Mouse (Mus musculus): ENCODE measurements at regions not wholly inside any gene's neighbourhood (a gene's known extent, or its start where the extent isn't known, plus 50 kb on each side); places are given as distances from the start of the nearest gene placed in this dataset.

GRCm38 (mm10) chr11:31814616-31815015 lies 57.4 kb upstream of the Cpeb4 start:
- Histone ChIP-seq H3ac (ENCODE audit: control insufficient read depth, insufficient read length) (no peak overlapping the region), H3K27me3 (ENCODE audit: control insufficient read depth, insufficient read depth, insufficient read length) (no peaks in the 10 kb centered on the region), H3K4me2 (ENCODE audit: low read depth) (no peak overlapping the region), H3K36me3 (ENCODE audit: control insufficient read depth, insufficient read depth) (no peaks in the 10 kb centered on the region), H3K79me2 (ENCODE audit: control insufficient read depth, insufficient read depth) (no peaks in the 10 kb centered on the region), H3K4me3 (no peak overlapping the region)
- TF ChIP-seq E2F4 (IDR thresholded peaks at IDR 0.05; ENCODE audit: insufficient read depth) (no peak), SRF (IDR thresholded peaks at IDR 0.05; ENCODE audit: control insufficient read depth, insufficient read length, low read depth) (no peak), CEBPB (IDR thresholded peaks at IDR 0.05; ENCODE audit: insufficient read depth, poor library complexity, severe bottlenecking) (no peak), REST (IDR thresholded peaks at IDR 0.05; ENCODE audit: insufficient read depth, insufficient read length) (no peak), MAX (IDR thresholded peaks at IDR 0.05; ENCODE audit: low read depth) (no peak), POLR2A (IDR thresholded peaks at IDR 0.05; ENCODE audit: insufficient read length, low read depth) (no peak), POLR2AphosphoS2 (IDR thresholded peaks at IDR 0.05; ENCODE audit: insufficient read length, low read depth) (no peak), TCF12 (IDR thresholded peaks at IDR 0.05; ENCODE audit: insufficient read depth, poor library complexity, severe bottlenecking) (no peak), TCF3 (IDR thresholded peaks at IDR 0.05; ENCODE audit: insufficient read length, low read depth) (no peak), USF1 (IDR thresholded peaks at IDR 0.05; ENCODE audit: low read depth) (no peak), MYOD1 (IDR thresholded peaks at IDR 0.05; ENCODE audit: control insufficient read depth in 1 of 3, insufficient read length in 2 of 3, low read depth in 2 of 3) (no peak), MYOG (IDR thresholded peaks at IDR 0.05; ENCODE audit: control insufficient read depth in 1 of 3, insufficient read depth in 1 of 3, insufficient read length in 2 of 3, low read depth in 2 of 3) (no peak)

- H3K27me3 ChIP-seq (ENCODE audit: control insufficient read depth, insufficient read depth, insufficient read length) = no peaks in the 10 kb centered on the region
- H3K79me2 ChIP-seq (ENCODE audit: control insufficient read depth, insufficient read depth) = no peaks in the 10 kb centered on the region
- H3ac ChIP-seq (ENCODE audit: control insufficient read depth, insufficient read length) = no peak overlapping the region
- no peaks in the 10 kb centered on the region for H3K36me3 ChIP-seq (ENCODE audit: control insufficient read depth, insufficient read depth)
- no peak overlapping the region for H3K4me2 ChIP-seq (ENCODE audit: low read depth)
- TF ChIP-seq SRF (IDR thresholded peaks at IDR 0.05; ENCODE audit: control insufficient read depth, insufficient read length, low read depth) (no peak), MYOG (IDR thresholded peaks at IDR 0.05; ENCODE audit: control insufficient read depth in 1 of 3, insufficient read depth in 1 of 3, insufficient read length in 2 of 3, low read depth in 2 of 3) (no peak), MYOD1 (IDR thresholded peaks at IDR 0.05; ENCODE audit: control insufficient read depth in 1 of 3, insufficient read length in 2 of 3, low read depth in 2 of 3) (no peak), E2F4 (IDR thresholded peaks at IDR 0.05; ENCODE audit: insufficient read depth) (no peak), USF1 (IDR thresholded peaks at IDR 0.05; ENCODE audit: low read depth) (no peak), POLR2AphosphoS2 (IDR thresholded peaks at IDR 0.05; ENCODE audit: insufficient read length, low read depth) (no peak), TCF3 (IDR thresholded peaks at IDR 0.05; ENCODE audit: insufficient read length, low read depth) (no peak), REST (IDR thresholded peaks at IDR 0.05; ENCODE audit: insufficient read depth, insufficient read length) (no peak), CEBPB (IDR thresholded peaks at IDR 0.05; ENCODE audit: insufficient read depth, poor library complexity, severe bottlenecking) (no peak), POLR2A (IDR thresholded peaks at IDR 0.05; ENCODE audit: insufficient read length, low read depth) (no peak), MAX (IDR thresholded peaks at IDR 0.05; ENCODE audit: low read depth) (no peak), TCF12 (IDR thresholded peaks at IDR 0.05; ENCODE audit: insufficient read depth, poor library complexity, severe bottlenecking) (no peak)
- no peak overlapping the region for H3K4me3 ChIP-seq
These were observed 56.0 kb upstream of the Cpeb4 start for GRCm38 (mm10) chr11:31815855-31816488.

- H3K79me2 ChIP-seq (ENCODE audit: control insufficient read depth, insufficient read depth) = no peaks in the 10 kb centered on the region
- no peaks in the 10 kb centered on the region for H3K36me3 ChIP-seq (ENCODE audit: control insufficient read depth, insufficient read depth)
- H3K4me3 ChIP-seq = no peak overlapping the region
- no peak overlapping the region for H3ac ChIP-seq (ENCODE audit: control insufficient read depth, insufficient read length)
- H3K27me3 ChIP-seq (ENCODE audit: control insufficient read depth, insufficient read depth, insufficient read length) = no peaks in the 10 kb centered on the region
- TF ChIP-seq MYOD1 (IDR thresholded peaks at IDR 0.05; ENCODE audit: control insufficient read depth in 1 of 3, insufficient read length in 2 of 3, low read depth in 2 of 3) = no peak
- no peak for TF ChIP-seq MAX (IDR thresholded peaks at IDR 0.05; ENCODE audit: low read depth)
- TF ChIP-seq POLR2A (IDR thresholded peaks at IDR 0.05; ENCODE audit: insufficient read length, low read depth) = no peak
- TF ChIP-seq TCF12 (IDR thresholded peaks at IDR 0.05; ENCODE audit: insufficient read depth, poor library complexity, severe bottlenecking) = no peak
- no peak for TF ChIP-seq TCF3 (IDR thresholded peaks at IDR 0.05; ENCODE audit: insufficient read length, low read depth)
- no peak for TF ChIP-seq E2F4 (IDR thresholded peaks at IDR 0.05; ENCODE audit: insufficient read depth)
- TF ChIP-seq REST (IDR thresholded peaks at IDR 0.05; ENCODE audit: insufficient read depth, insufficient read length) = no peak
- TF ChIP-seq MYOG (IDR thresholded peaks at IDR 0.05; ENCODE audit: control insufficient read depth in 1 of 3, insufficient read depth in 1 of 3, insufficient read length in 2 of 3, low read depth in 2 of 3) = no peak
- H3K4me2 ChIP-seq (ENCODE audit: low read depth) = no peak overlapping the region
These were observed 54.0 kb upstream of the Cpeb4 start for GRCm38 (mm10) chr11:31818032-31818431.

- Histone ChIP-seq H3K79me2 (ENCODE audit: control insufficient read depth, insufficient read depth) (no peaks in the 10 kb centered on the region), H3K4me2 (ENCODE audit: low read depth) (no peak overlapping the region), H3K27me3 (ENCODE audit: control insufficient read depth, insufficient read depth, insufficient read length) (no peaks in the 10 kb centered on the region), H3ac (ENCODE audit: control insufficient read depth, insufficient read length) (no peak overlapping the region), H3K36me3 (ENCODE audit: control insufficient read depth, insufficient read depth) (no peaks in the 10 kb centered on the region), H3K4me3 (no peak overlapping the region)
- no peak for TF ChIP-seq POLR2A (IDR thresholded peaks at IDR 0.05; ENCODE audit: insufficient read length, low read depth)
- no peak for TF ChIP-seq REST (IDR thresholded peaks at IDR 0.05; ENCODE audit: insufficient read depth, insufficient read length)
- no peak for TF ChIP-seq E2F4 (IDR thresholded peaks at IDR 0.05; ENCODE audit: insufficient read depth)
- no peak for TF ChIP-seq CEBPB (IDR thresholded peaks at IDR 0.05; ENCODE audit: insufficient read depth, poor library complexity, severe bottlenecking)
These were observed 52.0 kb upstream of the Cpeb4 start for GRCm38 (mm10) chr11:31819964-31820363.

Measured in myocyte (in vitro differentiated cells).